Mouse (Mus musculus) testis, adult 2 months (tissue): ENCODE results near the gene Cbl. TPM values are rescaled to one million over a fixed set of nuclear protein-coding genes. Genes with fewer than 3 reads are reported as not detected.

Experiments
- H3K27ac ChIP-seq: fragments of 200-500 bp; 2 replicates; pipeline ENCODE4 v1.5.1; 2012; ENCODE audit warnings: low read depth, low read length; ENCODE audit not compliant: control insufficient read depth, insufficient read depth
- H3K27me3 ChIP-seq: fragments of 200-500 bp; 2 replicates; pipeline ENCODE4 v1.6.1; 2012; ENCODE audit warnings: mild to moderate bottlenecking, low read length, moderate library complexity; ENCODE audit not compliant: control insufficient read depth, insufficient read depth
- H3K36me3 ChIP-seq: fragments of 200-500 bp; 2 replicates; pipeline ENCODE4 v1.6.1; 2012; ENCODE audit warnings: mild to moderate bottlenecking, low read length; ENCODE audit not compliant: control insufficient read depth, insufficient read depth
- H3K4me1 ChIP-seq: fragments of 200-500 bp; 2 replicates; pipeline ENCODE4 v1.6.1; 2012; ENCODE audit warnings: low read length; ENCODE audit not compliant: control insufficient read depth, insufficient read depth
- H3K4me3 ChIP-seq: fragments of 200-500 bp; 2 replicates; pipeline ENCODE4 v1.5.1; 2012; ENCODE audit warnings: low read depth, mild to moderate bottlenecking, low read length, moderate library complexity, mixed read lengths; ENCODE audit not compliant: control insufficient read depth
- CTCF ChIP-seq: fragments of 200-500 bp; IDR thresholded peaks from 2 replicates; pipeline ENCODE4 v1.5.1; 2012; ENCODE audit warnings: low read depth, mild to moderate bottlenecking, inconsistent platforms, low read length, moderate library complexity; ENCODE audit not compliant: control insufficient read depth, insufficient read depth, insufficient replicate concordance
- POLR2A ChIP-seq: fragments of 200-500 bp; IDR thresholded peaks from 2 replicates; pipeline ENCODE4 v1.6.1; 2012; ENCODE audit warnings: low read depth, mild to moderate bottlenecking, inconsistent platforms, low read length, moderate library complexity; ENCODE audit not compliant: control insufficient read depth
- polyA plus RNA-seq: library from polyadenylated mRNA; depleted of rRNA; stranded (reverse); fragments of >200 nt; gene quantifications from 2 replicates; pipeline ENCODE4 v1.2.3, GENCODE M21; 2012

The Cbl gene
- polyA plus RNA-seq, 1 experiment: 47.9 TPM

GRCm38 (mm10) chr9:44188223-44188622 is 45.6 kb downstream of the Cbl start:
- TF ChIP-seq CTCF: no peak
- no peak for TF ChIP-seq POLR2A
- Histone ChIP-seq H3K36me3 (no peaks in the 10 kb centered on the region; the same call in 1 of the 2 replicates), H3K27me3 (no peaks in the 10 kb centered on the region), H3K27ac (no peak overlapping the region), H3K4me1 (no peaks in the 10 kb centered on the region), H3K4me3 (peak overlapping the region; percentile 10; the same call in 1 of the 2 replicates)

- H3K27ac ChIP-seq: no peak overlapping the region
- no peak for TF ChIP-seq POLR2A
- TF ChIP-seq CTCF: no peak
These were observed 51.6 kb downstream of the Cbl start for GRCm38 (mm10) chr9:44182260-44182659.

GRCm38 (mm10) chr9:44181537-44181936 is 52.3 kb downstream of the Cbl start:
- no peak for TF ChIP-seq CTCF
- no peak for TF ChIP-seq POLR2A
- H3K27ac ChIP-seq: no peak overlapping the region
- H3K4me3 ChIP-seq: no peak overlapping the region
- no peaks in the 10 kb centered on the region; the same call in 1 of the 2 replicates for H3K36me3 ChIP-seq
- no peaks in the 10 kb centered on the region for H3K27me3 ChIP-seq
- H3K4me1 ChIP-seq: peaks cover 2% of the 10 kb centered on the region; the same call in 1 of the 2 replicates

More at GRCm38 (mm10) chr9:44182260-44182659, 51.6 kb downstream of the Cbl start:
- H3K27me3 ChIP-seq: no peaks in the 10 kb centered on the region
- no peaks in the 10 kb centered on the region; the same call in 1 of the 2 replicates for H3K36me3 ChIP-seq
- no peak overlapping the region for H3K4me3 ChIP-seq
- peaks cover 2% of the 10 kb centered on the region; the same call in 1 of the 2 replicates for H3K4me1 ChIP-seq

GRCm38 (mm10) chr9:44178811-44179210 is 55.0 kb downstream of the Cbl start:
- Histone ChIP-seq H3K27me3 (no peaks in the 10 kb centered on the region), H3K27ac (no peak overlapping the region), H3K4me3 (peak overlapping the region; percentile 73), H3K4me1 (peaks cover 2% of the 10 kb centered on the region; the same call in 1 of the 2 replicates), H3K36me3 (no peaks in the 10 kb centered on the region; the same call in 1 of the 2 replicates)
- no peak for TF ChIP-seq POLR2A
- TF ChIP-seq CTCF: no peak

- Histone ChIP-seq H3K36me3 (no peaks in the 10 kb centered on the region; the same call in 1 of the 2 replicates), H3K27ac (no peak overlapping the region), H3K27me3 (no peaks in the 10 kb centered on the region), H3K4me1 (peaks cover 2% of the 10 kb centered on the region; the same call in 1 of the 2 replicates), H3K4me3 (peak overlapping the region; percentile 73)
- TF ChIP-seq POLR2A (no peak), CTCF (peak; percentile 47; the same call in 1 of the 2 replicates)
These were observed 55.5 kb downstream of the Cbl start for GRCm38 (mm10) chr9:44178389-44178788.

- H3K27me3 ChIP-seq: no peaks in the 10 kb centered on the region
- peaks cover 2% of the 10 kb centered on the region; the same call in 1 of the 2 replicates for H3K4me1 ChIP-seq
- no peak overlapping the region for H3K27ac ChIP-seq
- TF ChIP-seq CTCF (no peak), POLR2A (no peak)
- no peak overlapping the region for H3K4me3 ChIP-seq
- H3K36me3 ChIP-seq: no peaks in the 10 kb centered on the region; the same call in 1 of the 2 replicates
These were observed 56.4 kb downstream of the Cbl start for GRCm38 (mm10) chr9:44177405-44177804.

GRCm38 (mm10) chr9:44175957-44176356 is 57.9 kb downstream of the Cbl start:
- TF ChIP-seq POLR2A (no peak), CTCF (no peak)
- Histone ChIP-seq H3K4me1 (peaks cover 2% of the 10 kb centered on the region; the same call in 1 of the 2 replicates), H3K36me3 (peaks cover 1% of the 10 kb centered on the region; the same call in 1 of the 2 replicates), H3K27ac (no peak overlapping the region), H3K27me3 (no peaks in the 10 kb centered on the region), H3K4me3 (no peak overlapping the region)

GRCm38 (mm10) chr9:44175556-44175955 is 58.3 kb downstream of the Cbl start:
- TF ChIP-seq CTCF (no peak), POLR2A (no peak)

More at GRCm38 (mm10) chr9:44175556-44175955, 58.3 kb downstream of the Cbl start:
- Histone ChIP-seq H3K36me3 (peaks cover 1% of the 10 kb centered on the region; the same call in 1 of the 2 replicates), H3K4me3 (no peak overlapping the region), H3K4me1 (peaks cover 2% of the 10 kb centered on the region; the same call in 1 of the 2 replicates), H3K27ac (no peak overlapping the region), H3K27me3 (no peaks in the 10 kb centered on the region)
